Mouse (Mus musculus) ES-E14 (cell line): ENCODE measurements at regions not wholly inside any gene's neighbourhood (a gene's known extent, or its start where the extent isn't known, plus 50 kb on each side); places are given as distances from the start of the nearest gene placed in this dataset.

ENCODE experiments used
- DNase-seq: peaks from one replicate; pipeline ENCODE4 v3.0.0-alpha.2; 2013; ENCODE audit warnings: low read depth, low spot score
- H3K27ac ChIP-seq: 2 replicates; pipeline ENCODE4 v1.5.1; 2012; ENCODE audit warnings: low read depth, mild to moderate bottlenecking, low read length, moderate library complexity, mixed read lengths; ENCODE audit not compliant: poor library complexity, insufficient read depth, severe bottlenecking
- H3K36me3 ChIP-seq: 2 replicates; pipeline ENCODE4 v1.6.1; 2012; ENCODE audit warnings: mild to moderate bottlenecking, low read length, moderate library complexity, mixed read lengths; ENCODE audit not compliant: control insufficient read depth, poor library complexity, insufficient read depth, severe bottlenecking
- H3K4me1 ChIP-seq, 2 experiments: fragments of 150-350 bp in 1 of 2; sonication (generic) in 1 of 2; 2 replicates each; pipeline ENCODE4 v1.6.1; 2012; ENCODE audit warnings: low read length in 2 of 2, mild to moderate bottlenecking in 1 of 2, mixed read lengths in 1 of 2; ENCODE audit not compliant: control insufficient read depth in 2 of 2, insufficient read depth in 2 of 2, poor library complexity in 1 of 2
- H3K4me3 ChIP-seq, 2 experiments: fragments of 150-350 bp in 1 of 2; sonication (generic) in 1 of 2; 2 replicates each; pipeline ENCODE4 v1.5.1; 2012; ENCODE audit warnings: low read length in 2 of 2, low read depth in 1 of 2, mild to moderate bottlenecking in 1 of 2, mixed read lengths in 1 of 2; ENCODE audit not compliant: insufficient read depth in 1 of 2, poor library complexity in 1 of 2, severe bottlenecking in 1 of 2
- H3K9ac ChIP-seq: 2 replicates; pipeline ENCODE4 v1.6.1; 2012; ENCODE audit warnings: low read depth, mild to moderate bottlenecking, low read length, mixed read lengths; ENCODE audit not compliant: poor library complexity, insufficient read depth, severe bottlenecking
- H3K9me3 ChIP-seq: fragments of 150-350 bp; sonication (generic); 2 replicates; pipeline ENCODE4 v1.6.1; 2012; ENCODE audit warnings: low read depth, mild to moderate bottlenecking, low read length; ENCODE audit not compliant: control insufficient read depth, insufficient read depth
- CHD2 ChIP-seq: IDR thresholded peaks from 2 replicates; pipeline ENCODE4 v1.6.1; 2014; ENCODE audit warnings: mild to moderate bottlenecking, low read depth, low read length, inconsistent platforms
- HCFC1 ChIP-seq: IDR thresholded peaks from 2 replicates; pipeline ENCODE4 v1.6.1; 2012; ENCODE audit warnings: low read length, inconsistent platforms, borderline replicate concordance; ENCODE audit not compliant: insufficient read depth
- MAFK ChIP-seq: IDR thresholded peaks from 2 replicates; pipeline ENCODE4 v1.6.1; 2014; ENCODE audit warnings: mild to moderate bottlenecking, low read depth, low read length, inconsistent platforms; ENCODE audit not compliant: insufficient read depth
- ZC3H11A ChIP-seq: IDR thresholded peaks from 2 replicates; pipeline ENCODE4 v1.6.1; 2012; ENCODE audit warnings: low read depth, mild to moderate bottlenecking, inconsistent platforms, low read length, borderline replicate concordance
- ZNF384 ChIP-seq: IDR thresholded peaks from 2 replicates; pipeline ENCODE4 v1.6.1; 2012; ENCODE audit warnings: low read depth, low read length, inconsistent platforms
- in situ Hi-C, 2 experiments: fragments of 600-800 bp; cut with MboI; formaldehyde crosslinking; loops; one replicate each; pipeline ENCODE4 v1.15.1; 2025; ENCODE audit warnings: low sequenced_read_pairs in 2 of 2, inconsistent platforms in 1 of 2; ENCODE audit not compliant: unreplicated experiment in 2 of 2

DNA sequence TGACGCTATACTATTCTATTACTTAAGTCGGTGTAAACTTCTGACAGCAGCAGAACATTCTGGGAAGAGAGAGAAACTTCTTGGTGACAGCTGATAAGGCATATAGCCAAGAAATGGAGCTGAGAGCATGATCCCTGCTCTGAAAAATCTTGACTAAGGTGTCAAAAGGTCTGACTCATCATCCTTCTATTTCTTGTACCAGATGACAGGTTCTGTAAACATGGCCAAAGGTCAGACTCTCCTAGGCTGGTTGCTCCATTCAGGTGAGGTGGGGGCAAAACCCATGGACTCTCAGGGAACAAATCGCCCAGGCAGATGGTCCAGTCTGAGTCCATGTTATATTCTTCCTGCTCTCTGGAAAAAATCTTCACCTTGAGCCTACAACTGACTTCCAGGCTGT is 283.5 kb downstream of the Lmo7 start:
- Histone ChIP-seq H3K27ac (no peak overlapping the region), H3K9me3 (no peaks in the 10 kb centered on the region), H3K4me3 (no peak overlapping the region), H3K36me3 (no peaks in the 10 kb centered on the region), H3K4me1 (no peaks in the 10 kb centered on the region), H3K9ac (no peak overlapping the region)
- TF ChIP-seq ZC3H11A, result no peak
- no peak for TF ChIP-seq MAFK
- DNase-seq, result no peak
- in situ Hi-C loops, result no loop called here

DNA sequence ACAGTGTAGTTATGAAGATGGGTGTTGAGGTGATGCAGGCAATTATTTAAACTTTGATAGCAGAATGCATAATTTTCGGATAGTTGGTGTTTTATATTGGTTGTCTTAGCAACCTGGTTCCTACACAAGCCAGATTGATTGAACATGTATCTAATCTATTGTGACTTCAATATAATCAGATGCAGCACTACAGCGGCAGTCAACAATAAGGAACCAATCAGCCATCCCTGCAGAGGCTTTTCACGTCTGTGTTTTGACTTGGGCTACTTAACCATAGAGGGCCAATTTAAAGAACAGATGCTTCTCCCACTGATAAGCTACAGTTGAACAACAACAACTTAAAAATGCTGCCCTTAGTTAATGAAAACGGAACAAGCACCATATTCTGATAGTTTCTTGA is 267.8 kb downstream of the Lmo7 start:
- TF ChIP-seq CHD2 (no peak), ZNF384 (no peak), ZC3H11A (no peak), MAFK (no peak), HCFC1 (no peak)
- in situ Hi-C loops, result no loop called here
- no peaks in the 10 kb centered on the region for H3K4me1 ChIP-seq
- H3K36me3 ChIP-seq, result no peaks in the 10 kb centered on the region
- no peak overlapping the region for H3K4me3 ChIP-seq
- DNase-seq, result no peak
- H3K9ac ChIP-seq, result no peak overlapping the region
- no peaks in the 10 kb centered on the region for H3K9me3 ChIP-seq
- no peak overlapping the region for H3K27ac ChIP-seq

DNA sequence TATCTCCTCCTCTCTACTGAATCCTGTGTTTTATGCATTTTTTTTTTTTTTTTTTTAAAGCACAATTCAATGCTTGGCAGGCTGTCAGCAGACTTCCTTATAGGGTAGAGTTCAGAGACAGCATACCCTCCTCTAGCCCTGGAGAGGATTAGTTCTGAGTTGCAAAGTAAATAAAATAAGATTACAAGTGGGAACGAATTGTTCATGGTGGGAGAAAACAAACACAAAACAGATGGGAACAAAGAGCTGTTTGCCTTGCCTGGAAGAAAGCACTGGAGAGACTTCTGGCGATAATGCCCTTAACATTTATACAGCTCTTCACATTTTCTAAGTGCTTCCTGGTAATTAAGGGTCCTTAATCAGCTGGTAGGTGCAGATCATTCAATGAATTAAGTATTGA is 254.6 kb downstream of the Lmo7 start:
- no peak for DNase-seq
- Histone ChIP-seq H3K4me3 (no peak overlapping the region), H3K36me3 (no peaks in the 10 kb centered on the region), H3K4me1 (no peaks in the 10 kb centered on the region), H3K27ac (no peak overlapping the region), H3K9me3 (no peaks in the 10 kb centered on the region), H3K9ac (no peak overlapping the region)
- in situ Hi-C loops, result no loop called here
- TF ChIP-seq HCFC1 (no peak), CHD2 (no peak), ZC3H11A (no peak), ZNF384 (no peak), MAFK (no peak)
